Mouse (Mus musculus) gastrocnemius, postnatal 25 days (tissue): ENCODE measurements around the gene Hs6st3. TPM values are rescaled to one million over a fixed set of nuclear protein-coding genes. Genes with fewer than 3 reads are reported as not detected.
A peak's percentile ranks its signal among the peaks of the same experiment; 100 is the strongest.

Experiments
- DNase-seq: peaks from one replicate; pipeline ENCODE4 v3.0.0; 2022
- long read RNA-seq, 2 experiments: library from polyadenylated mRNA; stranded (forward); transcript quantifications; one replicate each; pipeline ENCODE4 v2.0.0; 2021
- total RNA-seq, 2 experiments: library from RNA; stranded (reverse); gene quantifications; 1 replicate in 1 of 2; 2 replicates in 1 of 2; pipeline ENCODE4 v1.2.3; 2021

Gene Hs6st3
- total RNA-seq: not detected
- long read RNA-seq, experiment 1: 0 reads
- long read RNA-seq, experiment 2: 0 reads

DNA sequence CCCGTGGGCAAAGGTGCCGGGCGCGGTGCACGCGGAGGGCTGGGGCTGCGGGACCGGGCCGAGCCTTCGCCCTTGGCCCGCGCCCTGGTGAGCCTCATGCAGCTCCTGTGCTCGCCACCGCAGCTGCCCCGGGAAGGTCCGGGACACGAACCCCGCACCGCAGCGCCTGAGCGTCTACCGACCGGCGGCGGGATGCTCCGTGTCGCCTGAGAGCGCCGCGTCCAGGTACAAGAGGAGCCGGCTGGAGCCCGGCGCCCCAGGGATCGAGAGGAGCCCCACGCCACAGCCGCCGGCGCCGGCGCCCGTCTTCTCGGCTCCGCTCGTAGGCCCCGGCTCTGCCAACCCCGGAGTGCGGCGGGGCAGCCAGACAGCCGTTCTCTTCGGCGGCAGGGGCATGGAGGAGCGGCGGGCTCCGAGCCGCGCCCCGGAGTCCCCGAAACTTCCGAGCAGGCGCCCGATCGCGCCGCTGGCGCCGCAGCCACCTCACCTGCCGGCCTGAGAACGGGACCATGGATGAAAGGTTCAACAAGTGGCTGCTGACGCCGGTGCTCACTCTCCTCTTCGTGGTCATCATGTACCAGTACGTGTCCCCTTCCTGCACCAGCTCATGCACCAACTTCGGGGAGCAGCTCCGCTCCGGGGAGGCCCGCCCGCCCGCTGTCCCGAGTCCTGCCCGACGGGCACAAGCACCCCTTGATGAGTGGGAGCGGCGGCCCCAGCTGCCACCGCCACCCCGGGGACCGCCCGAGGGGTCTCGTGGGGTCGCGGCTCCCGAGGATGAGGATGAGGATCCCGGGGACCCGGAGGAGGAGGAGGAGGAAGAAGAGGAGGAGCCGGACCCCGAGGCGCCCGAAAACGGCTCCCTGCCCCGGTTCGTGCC is at the start of gene Hs6st3:
Gene Hs6st3, plus strand, starts transcription at position 436 of the 880 bp plus-strand sequence.
- no peak for DNase-seq

GRCm38 (mm10) chr14:119098851-119099569 is 39.1 kb upstream of the Hs6st3 start, which contains the start of gene Uggt2:
Uggt2 (minus strand) TSS chr14:119099430.
- DNase-seq: peak; percentile 78

- no peak for DNase-seq
Observed at GRCm38 (mm10) chr14:119099570-119099891, 38.6 kb upstream of the Hs6st3 start.

GRCm38 (mm10) chr14:119107591-119107990 is 30.6 kb upstream of the Hs6st3 start:
- DNase-seq: no peak

DNA sequence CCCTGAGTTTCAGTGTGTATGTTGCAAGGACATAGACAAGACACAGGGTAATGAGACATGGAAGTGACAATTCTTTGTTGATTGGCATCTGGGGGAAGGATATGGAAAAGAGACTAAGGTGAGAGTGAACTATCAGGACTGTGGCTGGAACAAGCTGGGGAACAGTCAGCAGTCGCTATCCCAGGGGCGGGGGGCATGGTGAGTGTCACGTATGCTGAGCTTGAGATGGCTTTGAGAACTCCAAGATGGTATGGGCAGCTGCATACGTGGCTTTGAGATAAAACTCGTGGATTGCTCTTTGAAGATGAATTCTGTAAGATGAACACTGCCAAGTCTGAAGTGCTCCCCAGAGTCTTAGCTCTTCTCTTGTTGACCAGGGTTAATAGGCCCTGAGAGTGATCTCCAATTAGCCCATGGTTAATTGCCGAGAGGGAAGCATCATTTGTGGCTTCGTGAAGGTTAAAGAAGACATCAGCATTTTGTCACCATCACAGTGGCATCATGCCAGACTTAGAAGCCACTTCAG is 29.3 kb upstream of the Hs6st3 start:
- no peak for DNase-seq

- no peak for DNase-seq
Observed at GRCm38 (mm10) chr14:119109776-119110218, 28.3 kb upstream of the Hs6st3 start.

DNA sequence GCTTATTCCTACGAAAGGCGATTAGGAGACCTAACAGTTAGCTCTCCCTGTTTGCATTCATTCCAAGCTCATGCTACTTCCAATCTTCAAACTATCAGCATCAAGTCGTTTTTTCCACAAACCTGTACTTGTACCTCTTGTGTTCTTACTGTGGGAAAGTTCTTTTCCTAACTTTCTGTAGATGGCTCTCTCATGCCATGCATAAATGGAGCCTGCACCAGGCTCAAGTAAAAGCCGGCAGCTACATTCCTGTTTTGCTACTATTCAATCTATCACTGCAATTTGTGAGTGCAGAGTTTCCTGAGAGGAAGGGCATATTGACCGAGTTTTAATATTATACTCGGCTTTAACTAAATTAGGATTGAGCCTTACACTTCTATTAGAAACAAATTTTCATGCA is 25.6 kb upstream of the Hs6st3 start:
- DNase-seq: no peak

- DNase-seq: no peak
Observed at GRCm38 (mm10) chr14:119123582-119123981, 14.6 kb upstream of the Hs6st3 start.

- DNase-seq: no peak
Observed at GRCm38 (mm10) chr14:119124061-119124460, 14.1 kb upstream of the Hs6st3 start.

DNA sequence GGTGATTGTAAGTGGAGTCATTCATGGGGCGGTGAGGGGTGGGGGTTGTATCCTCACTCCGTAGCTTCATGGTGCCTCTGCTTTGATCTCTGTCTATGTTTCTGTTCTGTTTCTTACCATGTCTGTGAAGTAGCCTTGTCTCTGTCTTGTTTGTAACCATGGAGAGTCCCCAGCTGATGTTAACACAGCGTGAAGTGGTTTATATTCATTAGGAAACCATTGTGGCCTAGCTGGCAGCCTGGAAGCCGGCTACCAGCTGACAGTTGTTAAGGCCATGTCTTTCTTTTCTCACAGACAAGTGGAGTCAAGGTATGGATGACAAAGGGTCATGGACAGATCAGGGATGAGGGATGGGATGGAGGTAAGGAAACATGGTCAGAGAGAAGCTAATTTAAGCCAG is 12.3 kb upstream of the Hs6st3 start:
- DNase-seq: no peak

DNA sequence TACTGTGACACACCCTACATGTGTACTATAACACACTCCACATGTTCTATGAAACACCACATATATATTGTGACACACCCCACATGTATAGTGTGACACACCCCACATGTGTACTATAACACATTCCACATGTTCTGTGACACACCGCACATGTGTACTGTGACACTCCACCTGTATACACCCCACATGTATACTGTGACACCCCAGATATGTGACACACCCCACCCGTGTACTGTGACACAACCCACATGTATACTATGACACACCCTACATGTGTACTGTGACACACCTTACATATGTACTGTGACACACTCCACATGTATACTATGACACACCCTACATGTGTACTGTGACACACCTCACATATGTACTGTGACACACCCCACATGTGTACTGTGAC is 10.8 kb upstream of the Hs6st3 start:
- DNase-seq: no peak

GRCm38 (mm10) chr14:119137512-119137905 is 632 bp upstream of the Hs6st3 start:
- peak; percentile 23 for DNase-seq

DNA sequence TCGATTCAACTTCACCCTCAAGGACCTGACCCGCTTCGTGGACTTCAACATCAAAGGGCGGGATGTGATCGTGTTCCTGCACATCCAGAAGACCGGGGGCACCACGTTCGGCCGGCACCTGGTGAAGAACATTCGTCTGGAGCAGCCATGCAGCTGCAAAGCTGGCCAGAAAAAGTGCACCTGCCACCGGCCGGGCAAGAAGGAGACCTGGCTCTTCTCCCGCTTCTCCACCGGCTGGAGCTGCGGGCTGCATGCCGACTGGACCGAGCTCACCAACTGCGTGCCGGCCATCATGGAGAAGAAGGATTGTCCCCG is 602 bp downstream of the Hs6st3 start:
- no peak for DNase-seq

DNA sequence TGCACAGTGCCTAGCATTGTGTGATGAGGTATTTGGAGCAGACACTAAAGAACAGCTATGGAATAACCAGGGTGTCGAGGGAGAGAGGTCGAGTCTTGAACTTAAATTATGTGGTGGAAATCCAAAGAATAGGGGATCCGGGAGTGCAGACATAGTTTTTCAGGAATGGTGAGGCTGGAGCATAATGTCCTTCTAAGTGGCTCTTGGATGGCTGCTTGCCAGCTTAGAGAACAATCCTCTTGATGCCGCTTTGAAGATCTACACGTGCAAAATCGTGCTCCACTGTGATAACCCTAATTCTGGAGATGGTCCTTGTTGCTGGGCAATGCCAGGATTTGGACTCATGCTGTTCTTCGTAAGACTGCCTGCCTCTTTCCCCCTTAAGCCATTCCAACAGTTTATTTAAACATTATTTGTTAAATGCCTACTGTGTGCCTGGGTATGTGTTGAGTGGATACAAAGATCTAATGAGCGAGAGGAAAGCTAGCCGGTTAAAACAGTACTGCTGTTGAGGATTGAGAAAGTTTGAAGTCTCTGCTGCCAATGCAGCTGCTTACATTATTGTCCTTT is 1.3 kb downstream of the Hs6st3 start:
- no peak for DNase-seq

DNA sequence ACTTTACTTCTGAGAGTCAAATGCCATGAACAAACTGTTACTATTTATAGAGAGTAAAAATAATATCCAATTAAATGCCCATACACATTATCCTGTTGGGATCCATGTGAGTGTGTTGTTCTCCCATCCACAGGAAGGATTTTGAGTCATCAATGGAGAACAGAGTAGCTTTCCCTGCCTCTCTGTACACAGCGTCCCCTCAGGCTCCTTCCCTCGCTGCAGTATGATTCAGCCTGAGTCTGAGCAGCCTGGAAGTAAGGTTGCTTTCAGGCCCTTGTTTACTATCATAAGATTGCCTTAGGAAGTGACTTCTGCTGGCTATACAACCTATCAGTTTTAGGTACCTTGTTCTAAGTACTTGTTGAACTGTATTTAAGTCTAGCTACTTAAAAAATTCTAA is 14.9 kb downstream of the Hs6st3 start:
- DNase-seq: no peak

GRCm38 (mm10) chr14:119193905-119194304 is 55.8 kb downstream of the Hs6st3 start:
- no peak for DNase-seq

GRCm38 (mm10) chr14:119203508-119203907 is 65.4 kb downstream of the Hs6st3 start:
- DNase-seq: no peak

DNA sequence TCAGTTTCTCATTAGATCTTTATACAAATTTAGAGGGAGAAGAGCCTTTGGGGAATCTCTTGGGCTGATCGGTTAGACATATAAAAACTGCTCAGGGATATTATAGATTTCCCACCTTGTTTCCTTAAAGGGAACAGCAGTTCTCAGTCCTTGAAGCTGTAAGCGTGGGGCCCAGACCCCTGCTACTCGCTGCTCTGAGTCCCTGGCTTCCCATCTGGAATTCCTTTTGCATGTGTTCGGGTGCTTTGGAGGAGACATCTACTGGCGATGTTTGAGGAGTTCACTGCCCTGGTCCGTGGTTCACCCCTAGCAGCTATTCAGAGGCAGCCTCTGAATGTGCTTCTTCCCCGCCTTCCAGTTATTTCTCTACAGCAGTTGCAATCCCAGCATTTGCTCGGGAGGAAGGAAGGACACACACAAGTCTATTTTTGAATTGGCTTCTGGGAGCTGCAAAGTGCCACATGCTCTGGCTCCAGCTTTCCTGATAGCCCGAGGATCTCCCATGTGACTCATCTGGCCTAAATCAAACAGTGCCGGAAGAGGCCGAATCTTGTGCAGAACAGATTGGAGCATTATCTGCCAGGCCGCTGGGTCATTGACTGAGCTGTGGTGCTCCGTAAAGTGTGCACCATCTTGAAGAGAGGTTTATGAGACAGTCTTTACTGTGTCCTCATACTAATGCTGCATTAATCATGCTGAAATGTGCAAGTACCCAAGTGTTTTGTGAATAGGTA is 77.6 kb downstream of the Hs6st3 start:
- DNase-seq: no peak

DNA sequence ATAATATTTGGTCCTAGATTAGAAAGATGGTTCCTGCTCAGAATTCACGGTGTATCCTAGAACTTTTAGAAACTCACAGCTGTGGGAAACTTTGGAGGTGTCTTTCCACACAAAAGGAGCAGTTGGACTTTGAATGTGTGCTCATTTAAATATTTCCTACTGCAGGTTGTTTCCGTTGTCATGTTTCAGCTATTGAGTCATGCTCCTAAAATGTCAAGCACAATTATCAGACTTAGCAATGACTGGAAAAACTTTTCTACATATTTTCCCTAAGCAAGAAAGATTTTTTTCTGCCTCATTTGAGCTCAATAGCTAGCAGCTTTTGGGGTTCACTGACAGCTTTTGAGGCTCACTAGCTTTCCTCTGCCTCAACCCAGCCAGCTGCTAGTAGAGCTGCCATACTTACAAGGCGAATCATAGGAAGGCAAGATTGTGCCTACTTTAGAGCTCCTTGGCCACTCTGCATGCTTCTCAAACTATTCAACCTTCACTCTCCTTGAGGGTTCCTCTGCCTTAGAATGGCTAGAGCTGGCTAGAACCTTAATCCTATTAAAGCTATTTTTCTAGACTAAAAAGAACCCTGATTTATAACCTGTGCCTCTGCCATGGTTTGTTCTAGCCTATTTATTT is 89.7 kb downstream of the Hs6st3 start:
- DNase-seq: no peak

GRCm38 (mm10) chr14:119233598-119233997 is 95.5 kb downstream of the Hs6st3 start:
- DNase-seq: no peak

- no peak for DNase-seq
Observed at GRCm38 (mm10) chr14:119247131-119247530, 109.0 kb downstream of the Hs6st3 start.
